In the genomic region with DNA sequence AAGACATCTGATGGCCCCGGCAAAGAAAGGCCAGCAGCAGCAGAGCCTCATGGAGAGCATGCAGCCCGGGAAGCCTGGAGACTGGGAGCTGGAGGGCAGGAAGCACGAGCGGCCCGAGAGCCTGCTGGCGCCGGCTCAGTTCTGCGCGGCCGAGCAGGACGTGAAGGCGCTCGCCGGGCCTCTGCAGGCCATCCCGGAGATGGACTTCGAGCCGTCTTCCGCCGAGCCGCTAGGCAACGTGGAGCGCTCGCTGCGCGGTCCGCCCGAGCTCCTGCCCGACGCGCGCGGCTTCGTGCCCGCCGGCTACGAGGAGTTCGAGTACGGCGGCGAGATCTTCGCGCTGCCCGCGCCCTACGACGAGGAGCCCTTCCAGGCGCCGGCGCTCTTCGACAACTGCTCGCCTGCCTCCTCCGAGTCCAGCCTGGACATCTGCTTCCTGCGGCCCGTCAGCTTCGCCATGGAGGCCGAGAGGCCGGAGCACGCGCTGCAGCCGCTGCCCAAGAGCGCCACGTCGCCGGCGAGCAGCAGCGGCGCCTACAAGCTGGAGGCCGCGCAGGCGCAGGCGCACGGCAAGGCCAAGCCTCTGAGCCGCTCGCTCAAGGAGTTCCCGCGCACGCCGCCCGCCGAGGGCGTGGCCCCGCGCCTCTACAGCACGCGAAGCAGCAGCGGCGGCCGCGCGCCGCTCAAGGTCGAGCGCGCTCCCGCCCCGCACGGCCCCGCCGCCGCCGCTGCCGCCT, we compare ENCODE assay signal across 9 mouse cellular contexts. TPM values are rescaled to one million over a fixed set of nuclear protein-coding genes. Genes with fewer than 3 reads are reported as not detected.
DNase-seq lines count a peak whose midpoint lies in the region; ATAC-seq and TF ChIP-seq lines count a peak whose summit lies in the region.
"Had no signal": no experiment of that assay in that cellular context is flagged by ENCODE, and none has a peak within 500 bp of the region (broad histone marks: within the 10 kb centered on the region; RNA-seq: fewer than 3 reads in every experiment).

A gene (minus strand): TSS at position 553 of the 737 bp plus-strand sequence.

- peak within 1 kb of the TSS; percentile 63 for H3K4me3 ChIP-seq in lung, adult 2 months (replicated peaks; ENCODE audit: extremely low read depth, low read depth, low read length)

- TF ChIP-seq CTCF in lung, adult 2 months (IDR thresholded peaks at IDR 0.05; ENCODE audit: insufficient read depth, low read length): no peak

- WGBS in lung, adult 2 months: 2% methylated on average over 93 of the region's 102 CpGs

- TF ChIP-seq POLR2A in lung, adult 2 months (IDR thresholded peaks at IDR 0.05; ENCODE audit: borderline replicate concordance, extremely low read depth, low read depth, low read length): peak; percentile 52; the same call in 1 of the 2 replicates

- peaks cover 2% of the 10 kb centered on the region for H3K4me1 ChIP-seq in lung, adult 2 months (ENCODE audit: control insufficient read depth, insufficient read depth, low read length)

- peak; percentile 74 to 82 for ATAC-seq in hematopoietic stem cell, adult 5-6 weeks (replicated peaks in 1 of 2; ENCODE audit: insufficient read depth in 1 of 2, low FRiP score in 2 of 2, low TSS enrichment in 1 of 2, low read depth in 1 of 2, poor library complexity in 2 of 2, severe bottlenecking in 2 of 2)
- ATAC-seq in neutrophil, adult 5-6 weeks (ENCODE audit: extremely low read depth, insufficient number of reproducible peaks, low FRiP score, poor library complexity, severe bottlenecking): peak; percentile 48; the same call in 1 of the 2 replicates
- ATAC-seq: Patski had no signal

- DNase-seq in Muller cell, postnatal 12 days (ENCODE audit: inconsistent ontology term): peak; percentile 93
- peak; percentile 91 to 94 for DNase-seq in cerebellum, postnatal 14 days
- peak; percentile 68 to 88 for DNase-seq in frontal cortex, adult 2 months (ENCODE audit: extremely low spot score in 1 of 2, low spot score in 1 of 2)
- peak; percentile 68 to 82 for DNase-seq in layer of hippocampus, adult 8-10 months (ENCODE audit: low spot score in 2 of 2)
- peak; percentile 79 for DNase-seq in lung, adult 2 months
- peak; percentile 90 for DNase-seq in testis, postnatal 10 days (ENCODE audit: low spot score)

RNA-seq across cellular contexts. Expression of the gene that starts here (rescaled TPM):
- polyA plus RNA-seq in frontal cortex, adult 2 months (2012; rRNA removed): not detected in 2 replicates
- total RNA-seq in hematopoietic stem cell, adult 5-6 weeks (2017): not detected in 2 replicates
- 1 to 10 TPM in 2 of 4 experiments, not detected in 2; 2.1 to 2.6 TPM for total RNA-seq in layer of hippocampus, adult 8-10 months (2022)
- polyA plus RNA-seq in lung, adult 2 months (2012; rRNA removed): 0.79 TPM in 1 of 2 replicates, not detected in the other
- total RNA-seq in neutrophil, adult 5-6 weeks (2017): not detected in 2 replicates
- polyA plus RNA-seq: Patski had no signal

Comparison
In these comparisons a context has a peak if more than half of its experiments do, and no peak if none do; other contexts are left out.
1. Peak in every context shown above with its lines: DNase-seq, ATAC-seq and H3K4me3 ChIP-seq.
2. Peak in DNase-seq in frontal cortex, adult 2 months; RNA of the gene not detected or under 1 TPM.
3. Peak in ATAC-seq in hematopoietic stem cell, adult 5-6 weeks; RNA of the gene not detected or under 1 TPM.
4. Peak in DNase-seq and H3K4me3 ChIP-seq in lung, adult 2 months; RNA of the gene not detected or under 1 TPM.
5. Peak in ATAC-seq in neutrophil, adult 5-6 weeks; RNA of the gene not detected or under 1 TPM.